Mouse (Mus musculus) c-Kit-positive CD71-negative TER-119-negative erythroid progenitor cells, embryonic 14.5 days (primary cell): ENCODE measurements around the gene Tmem242.

Experiments used
- DNase-seq: peaks from one replicate; pipeline ENCODE4 v3.0.0-alpha.2; 2013; ENCODE audit warnings: low read depth

The Tmem242 gene

DNA sequence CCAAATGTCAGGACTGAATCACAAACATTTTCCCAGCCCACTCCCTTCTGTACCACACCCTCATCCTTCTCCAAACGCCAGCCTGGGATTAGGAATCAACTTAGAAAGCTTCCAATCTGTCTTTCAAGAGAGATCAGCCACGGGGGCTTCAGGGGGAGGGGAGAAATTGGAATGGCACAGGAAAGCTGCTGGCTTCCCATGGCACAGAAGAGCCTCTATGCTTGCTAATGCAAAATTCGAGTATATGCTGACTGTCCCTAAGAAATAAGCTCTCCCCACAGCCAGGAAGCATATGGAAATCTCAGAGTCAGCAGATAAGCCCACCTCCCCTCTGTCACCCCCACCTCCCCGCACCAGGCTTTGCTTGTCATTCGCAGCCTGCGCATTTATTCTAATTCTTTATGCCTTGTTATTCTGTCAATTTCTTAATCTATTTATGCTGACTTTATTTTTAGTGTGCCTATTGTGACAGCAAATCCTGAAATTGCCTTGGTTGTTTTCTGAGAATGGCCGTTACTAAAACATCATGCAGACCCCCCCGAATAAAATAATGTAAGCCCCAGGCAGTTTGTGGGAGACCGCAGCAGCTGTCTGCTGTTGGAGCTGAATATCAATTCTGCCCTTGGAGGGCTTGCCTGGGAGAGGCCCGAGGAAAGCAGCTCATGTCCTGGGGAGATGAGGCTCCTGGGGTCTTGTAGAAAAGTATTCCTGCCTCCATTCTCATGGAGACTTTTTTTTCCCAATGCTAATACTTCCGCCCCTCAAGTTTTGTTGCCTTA is 62.7 kb downstream of the Tmem242 start:
- no peak for DNase-seq

DNA sequence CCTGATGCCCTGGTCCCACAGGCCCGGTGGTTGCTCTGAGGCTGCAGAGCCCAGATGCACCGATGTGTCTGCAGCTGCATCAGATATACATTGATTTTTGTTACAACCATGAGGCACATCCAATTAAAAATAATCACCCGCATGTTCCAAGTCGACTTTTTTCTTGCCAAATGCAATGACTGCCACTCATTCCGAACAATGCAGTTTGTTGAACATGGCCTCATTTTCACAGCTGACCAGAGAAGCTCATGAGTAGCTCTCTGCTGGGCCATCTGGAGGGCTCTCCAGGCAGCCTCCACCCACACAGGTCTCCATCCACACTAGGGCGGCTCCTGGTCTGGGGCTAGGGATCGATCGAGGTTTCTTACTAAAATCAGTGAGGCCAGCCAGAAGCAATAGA is 67.1 kb downstream of the Tmem242 start:
- no peak for DNase-seq

DNA sequence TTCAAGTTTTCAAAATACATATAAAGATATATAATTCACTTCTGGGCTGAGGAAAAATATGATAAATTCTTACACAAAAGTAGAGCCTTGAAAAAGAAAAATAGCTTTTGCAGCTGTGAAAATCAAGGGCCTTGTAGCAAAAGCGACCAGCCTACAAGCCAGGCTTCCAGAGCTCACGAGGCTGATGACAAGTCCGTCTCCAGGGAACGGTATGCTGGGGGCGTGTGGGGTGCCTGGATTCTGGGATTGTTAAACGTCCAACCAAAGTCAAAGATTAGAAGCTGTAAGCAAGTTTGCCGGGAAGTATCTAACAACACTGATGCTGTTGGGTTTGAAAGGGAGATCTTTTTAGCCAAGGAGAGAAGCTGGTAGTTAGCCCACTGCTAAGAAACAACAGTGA is 68.5 kb downstream of the Tmem242 start:
- DNase-seq: no peak

DNA sequence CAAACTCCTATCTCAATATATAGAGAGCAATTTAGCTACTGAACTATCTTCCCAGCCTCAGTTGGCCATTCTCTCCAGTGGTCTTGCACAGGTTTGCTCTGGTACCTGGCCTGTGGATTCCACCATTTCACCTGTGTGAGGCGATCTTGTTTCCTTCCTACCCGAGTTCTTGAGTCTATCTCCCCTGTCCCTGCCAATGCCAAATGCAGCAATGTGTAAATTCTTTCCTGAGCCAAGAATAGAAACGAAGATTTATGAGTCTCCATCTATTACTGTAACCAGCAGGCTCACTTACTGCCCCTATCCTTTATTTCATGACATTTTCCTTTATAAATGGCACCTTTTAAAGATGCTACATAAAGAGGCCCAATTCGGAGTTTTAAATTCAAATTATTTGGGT is 69.0 kb downstream of the Tmem242 start:
- no peak for DNase-seq

DNA sequence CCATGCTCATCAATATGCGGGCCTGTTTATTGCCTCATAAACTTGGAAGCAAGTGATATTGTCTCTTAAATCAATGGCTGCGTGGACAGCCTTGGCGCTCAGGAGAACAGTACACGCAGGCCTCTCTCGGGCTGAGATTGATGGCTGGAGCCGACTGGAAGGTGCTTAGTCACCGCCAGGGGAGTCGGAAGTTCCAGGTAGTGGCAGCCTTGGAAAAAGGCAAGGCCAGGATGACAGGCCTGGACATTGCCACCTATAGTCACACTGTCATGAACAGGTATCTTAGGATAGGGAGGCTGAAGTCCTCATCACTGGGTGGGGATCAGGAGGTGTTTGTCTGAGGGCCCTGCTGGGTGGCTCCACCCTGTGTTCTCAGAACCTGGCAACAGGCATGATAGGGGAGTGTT is 74.1 kb downstream of the Tmem242 start:
- no peak for DNase-seq
